Mouse (Mus musculus): ENCODE data around the gene Klrd1. TPM values are rescaled to one million over a fixed set of nuclear protein-coding genes. Genes with fewer than 3 reads are reported as not detected.

The Klrd1 gene
- 0.68 and 1.0 TPM in 2 replicates for polyA plus RNA-seq (2015; fragmentation: Nextera tagmentation; extraction: Ambion mirVana)

DNA sequence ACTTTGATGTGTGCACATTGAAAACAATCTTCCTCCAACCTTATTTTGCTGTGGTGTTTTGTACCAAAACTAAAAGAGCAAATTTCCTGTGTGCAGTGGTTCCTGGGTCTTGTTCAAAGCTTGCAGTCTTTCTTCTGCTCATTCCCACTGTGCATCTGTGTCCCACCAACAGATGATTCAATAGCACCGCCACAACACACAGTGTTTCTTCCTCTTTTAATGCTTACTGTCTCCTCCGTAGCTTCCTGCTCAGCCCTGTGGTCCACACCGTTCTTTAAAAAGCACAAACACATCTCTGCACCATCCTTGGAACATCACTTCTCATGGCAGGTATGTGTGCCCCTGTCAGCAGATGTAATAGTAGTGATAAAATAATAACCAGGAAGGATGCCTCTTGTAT lies at the start of gene Klrd1:
Gene Klrd1 (plus strand): TSS at position 275 of the 400 bp plus-strand sequence.
- no peak within 1 kb of the TSS for H3K27ac ChIP-seq (ENCODE audit: low read length)
- H3K9ac ChIP-seq (ENCODE audit: low read depth, low read length) = no peak within 1 kb of the TSS
- 16% methylated on average over 3 of the region's 3 CpGs for WGBS (ENCODE audit: insufficient replicate concordance)
- H3K4me2 ChIP-seq (ENCODE audit: low read depth, low read length) = no peak within 1 kb of the TSS
- H3K4me3 ChIP-seq (ENCODE audit: low read depth, low read length) = no peak within 1 kb of the TSS
- no peaks in the 10 kb centered on the region for H3K4me1 ChIP-seq (ENCODE audit: control insufficient read depth, low read depth, low read length)
- H3K27me3 ChIP-seq (ENCODE audit: control insufficient read depth, insufficient read depth, low read depth, low read length) = no peaks in the 10 kb centered on the region
- no peaks in the 10 kb centered on the region for H3K36me3 ChIP-seq (ENCODE audit: control insufficient read depth, insufficient read depth)
- ATAC-seq (ENCODE audit: low read depth) = no peak
- no peaks in the 10 kb centered on the region for H3K9me3 ChIP-seq (replicated peaks; ENCODE audit: control insufficient read depth, low read length)

DNA sequence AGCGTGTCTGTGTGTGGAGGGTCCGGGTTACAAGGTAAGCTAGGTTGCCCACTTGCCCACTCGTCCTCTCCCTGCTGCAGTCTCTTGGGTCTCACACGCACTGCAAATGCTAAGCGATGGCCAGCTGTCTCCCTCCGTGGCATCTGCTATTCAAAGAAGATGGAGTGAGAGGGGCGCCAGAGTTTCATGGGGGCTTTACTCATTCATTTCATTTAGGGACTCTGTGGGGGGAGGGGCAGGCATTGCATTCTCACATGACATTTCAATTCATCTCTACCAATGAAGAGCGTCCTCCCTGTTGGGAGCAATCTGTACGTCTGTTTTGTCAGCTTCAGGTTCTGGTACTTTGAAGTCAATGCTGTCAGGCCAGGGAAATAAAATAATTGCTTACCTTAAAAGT lies 49.7 kb upstream of the Klrd1 start:
- ATAC-seq (ENCODE audit: low read depth) = no peak
- WGBS (ENCODE audit: insufficient replicate concordance) = 83% methylated on average over 9 of the region's 9 CpGs
- Histone ChIP-seq H3K9me3 (replicated peaks; ENCODE audit: control insufficient read depth, low read length) (no peaks in the 10 kb centered on the region), H3K27ac (ENCODE audit: low read length) (no peak overlapping the region), H3K4me1 (ENCODE audit: control insufficient read depth, low read depth, low read length) (no peaks in the 10 kb centered on the region), H3K4me3 (ENCODE audit: low read depth, low read length) (no peak overlapping the region), H3K27me3 (ENCODE audit: control insufficient read depth, insufficient read depth, low read depth, low read length) (no peaks in the 10 kb centered on the region), H3K4me2 (ENCODE audit: low read depth, low read length) (no peak overlapping the region), H3K36me3 (ENCODE audit: control insufficient read depth, insufficient read depth) (peaks cover 24% of the 10 kb centered on the region), H3K9ac (ENCODE audit: low read depth, low read length) (no peak overlapping the region)

DNA sequence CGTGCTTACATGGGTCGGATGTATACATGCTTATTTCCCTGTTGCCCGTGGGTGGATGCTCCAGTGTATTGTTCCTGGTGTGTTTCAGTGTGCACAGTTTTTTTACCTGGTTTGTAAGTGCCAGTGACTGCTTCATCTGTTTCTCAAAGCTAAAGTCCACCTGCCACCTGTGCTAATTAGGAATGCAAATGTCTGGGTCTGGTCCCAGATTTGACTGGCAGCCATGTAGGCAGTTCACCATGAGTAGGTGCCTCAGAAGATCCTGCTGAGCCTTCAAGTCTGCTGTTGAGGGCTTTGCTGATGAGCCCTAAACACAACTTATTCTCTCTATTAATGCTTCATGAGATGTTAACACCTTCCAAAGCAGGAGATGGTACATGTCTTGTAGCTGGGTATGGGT lies 49.0 kb upstream of the Klrd1 start:
- peaks cover 24% of the 10 kb centered on the region for H3K36me3 ChIP-seq (ENCODE audit: control insufficient read depth, insufficient read depth)
- no peaks in the 10 kb centered on the region for H3K27me3 ChIP-seq (ENCODE audit: control insufficient read depth, insufficient read depth, low read depth, low read length)
- H3K4me1 ChIP-seq (ENCODE audit: control insufficient read depth, low read depth, low read length) = no peaks in the 10 kb centered on the region
- no peak overlapping the region for H3K27ac ChIP-seq (ENCODE audit: low read length)
- H3K4me2 ChIP-seq (ENCODE audit: low read depth, low read length) = no peak overlapping the region
- no peaks in the 10 kb centered on the region for H3K9me3 ChIP-seq (replicated peaks; ENCODE audit: control insufficient read depth, low read length)
- H3K4me3 ChIP-seq (ENCODE audit: low read depth, low read length) = no peak overlapping the region
- no peak overlapping the region for H3K9ac ChIP-seq (ENCODE audit: low read depth, low read length)
- no peak for ATAC-seq (ENCODE audit: low read depth)
- WGBS (ENCODE audit: insufficient replicate concordance) = 77% methylated on average over 3 of the region's 3 CpGs

DNA sequence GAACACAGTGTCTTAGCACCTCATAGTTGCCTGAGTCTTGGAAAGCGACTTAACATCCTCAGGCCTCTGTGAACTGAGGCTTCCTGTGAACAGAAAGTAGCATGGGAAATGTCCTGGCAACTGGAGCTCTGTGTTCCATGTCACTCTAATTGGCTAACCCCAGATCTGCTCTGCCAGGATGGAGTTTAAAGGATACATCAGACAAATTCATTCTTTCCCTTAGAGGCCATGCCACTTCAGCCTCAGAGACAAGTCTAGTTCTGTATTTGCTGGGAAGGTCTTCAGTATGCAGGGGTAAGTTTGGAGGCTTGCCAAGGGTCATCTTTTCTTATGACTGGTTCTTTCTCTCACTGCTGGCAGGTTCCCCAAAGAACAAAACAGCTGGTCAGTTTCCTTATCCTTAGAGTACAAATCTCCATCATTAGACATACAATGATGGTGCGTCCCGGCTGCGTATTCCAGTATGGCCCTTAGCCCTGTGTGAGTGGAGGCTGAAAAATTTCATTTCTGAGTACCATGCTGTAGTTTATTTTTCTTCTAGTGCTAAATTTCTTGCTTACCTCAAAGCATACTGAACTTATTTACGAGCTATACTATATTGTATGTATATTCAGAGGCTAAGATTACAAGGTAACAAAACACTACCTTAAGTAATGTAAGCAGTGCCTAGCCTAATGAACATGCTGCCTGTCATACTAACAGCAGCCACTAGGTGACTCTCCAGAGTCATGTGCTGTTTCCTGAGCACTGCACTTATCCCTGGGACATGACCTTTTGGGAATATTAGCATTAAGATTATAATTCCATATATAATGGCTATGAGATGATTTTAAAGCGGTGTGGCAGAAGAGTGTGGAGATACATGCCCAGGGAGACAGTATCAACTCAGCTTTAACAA lies 47.6 kb upstream of the Klrd1 start:
- Histone ChIP-seq H3K27me3 (ENCODE audit: control insufficient read depth, insufficient read depth, low read depth, low read length) (no peaks in the 10 kb centered on the region), H3K36me3 (ENCODE audit: control insufficient read depth, insufficient read depth) (peaks cover 18% of the 10 kb centered on the region), H3K27ac (ENCODE audit: low read length) (no peak overlapping the region), H3K4me1 (ENCODE audit: control insufficient read depth, low read depth, low read length) (no peaks in the 10 kb centered on the region), H3K9ac (ENCODE audit: low read depth, low read length) (no peak overlapping the region), H3K4me2 (ENCODE audit: low read depth, low read length) (no peak overlapping the region), H3K4me3 (ENCODE audit: low read depth, low read length) (no peak overlapping the region), H3K9me3 (replicated peaks; ENCODE audit: control insufficient read depth, low read length) (no peaks in the 10 kb centered on the region)
- 66% methylated on average over 6 of the region's 6 CpGs for WGBS (ENCODE audit: insufficient replicate concordance)
- peak; percentile 65 for ATAC-seq (ENCODE audit: low read depth)

DNA sequence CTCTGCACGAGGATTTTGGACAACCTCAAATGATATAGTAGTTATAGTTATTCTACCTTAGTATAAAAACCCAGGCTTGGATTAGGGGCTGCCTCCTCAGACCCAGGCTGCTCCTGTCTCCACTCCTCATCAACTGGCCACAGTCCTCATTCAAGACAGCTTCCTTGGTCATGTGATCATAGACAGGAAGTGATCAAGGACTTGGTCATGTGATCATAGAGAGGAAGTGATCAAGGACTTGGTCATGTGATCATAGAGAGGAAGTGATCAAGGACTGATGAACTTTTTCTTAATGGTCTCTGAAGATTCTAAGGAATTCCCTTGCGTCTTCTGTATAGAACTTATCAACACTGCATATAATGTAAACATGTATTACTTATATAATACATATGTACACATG lies 44.3 kb upstream of the Klrd1 start:
- WGBS (ENCODE audit: insufficient replicate concordance) = 65% methylated on average over 2 of the region's 2 CpGs
- no peak for ATAC-seq (ENCODE audit: low read depth)
- H3K4me2 ChIP-seq (ENCODE audit: low read depth, low read length) = no peak overlapping the region
- no peaks in the 10 kb centered on the region for H3K36me3 ChIP-seq (ENCODE audit: control insufficient read depth, insufficient read depth)
- H3K4me3 ChIP-seq (ENCODE audit: low read depth, low read length) = no peak overlapping the region
- H3K27me3 ChIP-seq (ENCODE audit: control insufficient read depth, insufficient read depth, low read depth, low read length) = no peaks in the 10 kb centered on the region
- H3K9ac ChIP-seq (ENCODE audit: low read depth, low read length) = no peak overlapping the region
- H3K9me3 ChIP-seq (replicated peaks; ENCODE audit: control insufficient read depth, low read length) = no peaks in the 10 kb centered on the region
- H3K4me1 ChIP-seq (ENCODE audit: control insufficient read depth, low read depth, low read length) = no peaks in the 10 kb centered on the region
- no peak overlapping the region for H3K27ac ChIP-seq (ENCODE audit: low read length)

DNA sequence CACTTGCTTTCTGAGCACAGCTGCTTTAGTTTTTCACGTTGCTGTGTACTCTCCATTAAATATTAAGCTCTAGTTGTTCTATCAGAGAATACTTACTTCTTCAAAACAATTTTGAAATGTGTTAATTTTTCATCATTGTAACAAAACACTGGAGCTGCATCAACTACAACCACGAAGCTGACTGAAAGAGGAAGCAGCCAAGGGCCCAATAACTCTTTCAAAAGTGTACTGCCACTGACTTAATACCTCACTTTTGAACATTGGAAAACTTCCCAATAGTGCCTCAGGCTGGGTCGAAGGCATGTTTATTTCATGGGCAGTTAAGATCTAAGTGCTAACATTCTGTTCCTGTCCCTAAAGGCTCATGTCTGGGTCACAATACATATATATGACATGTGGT lies 43.6 kb upstream of the Klrd1 start:
- Histone ChIP-seq H3K36me3 (ENCODE audit: control insufficient read depth, insufficient read depth) (no peaks in the 10 kb centered on the region), H3K9me3 (replicated peaks; ENCODE audit: control insufficient read depth, low read length) (no peaks in the 10 kb centered on the region), H3K9ac (ENCODE audit: low read depth, low read length) (no peak overlapping the region), H3K4me1 (ENCODE audit: control insufficient read depth, low read depth, low read length) (no peaks in the 10 kb centered on the region), H3K4me3 (ENCODE audit: low read depth, low read length) (no peak overlapping the region), H3K4me2 (ENCODE audit: low read depth, low read length) (no peak overlapping the region), H3K27me3 (ENCODE audit: control insufficient read depth, insufficient read depth, low read depth, low read length) (no peaks in the 10 kb centered on the region), H3K27ac (ENCODE audit: low read length) (no peak overlapping the region)
- WGBS (ENCODE audit: insufficient replicate concordance) = 24% methylated on average over 3 of the region's 3 CpGs
- ATAC-seq (ENCODE audit: low read depth) = no peak

DNA sequence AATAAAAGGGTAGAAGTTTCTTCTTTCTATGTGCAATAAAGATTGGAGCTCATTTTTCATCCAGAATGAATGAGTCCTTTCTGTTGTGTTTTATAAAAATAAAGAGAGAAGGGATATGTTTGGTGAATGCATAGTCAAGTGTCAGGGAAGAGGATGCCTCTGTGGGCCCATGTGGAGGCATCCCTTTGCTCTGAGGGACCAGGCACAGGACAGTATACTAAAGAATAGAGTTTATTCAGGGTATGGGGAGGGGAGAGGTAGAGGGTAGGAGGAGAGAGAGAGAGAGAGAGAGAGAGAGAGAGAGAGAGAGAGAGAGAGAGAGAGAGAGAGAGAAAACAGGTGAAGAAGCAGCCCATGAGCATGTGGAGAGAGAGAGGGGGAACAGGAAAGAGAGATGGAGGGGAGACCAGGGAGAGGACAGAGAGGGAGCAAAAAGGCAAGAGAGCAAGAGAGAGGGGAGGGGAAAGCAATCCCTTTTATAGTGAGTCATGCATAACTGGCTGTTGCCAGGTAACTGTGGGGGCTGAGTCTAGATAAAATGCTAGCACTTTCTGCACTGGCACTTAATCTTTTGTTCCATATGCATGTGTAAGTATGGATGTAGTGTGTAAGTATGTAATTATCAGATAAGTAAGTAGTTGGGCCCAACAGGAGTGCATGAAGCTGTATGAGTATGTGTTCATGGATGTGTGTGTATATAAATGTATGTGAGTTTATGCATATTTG lies 34.1 kb upstream of the Klrd1 start:
- Histone ChIP-seq H3K4me3 (ENCODE audit: low read depth, low read length) (no peak overlapping the region), H3K4me2 (ENCODE audit: low read depth, low read length) (no peak overlapping the region), H3K9ac (ENCODE audit: low read depth, low read length) (no peak overlapping the region), H3K27ac (ENCODE audit: low read length) (no peak overlapping the region), H3K27me3 (ENCODE audit: control insufficient read depth, insufficient read depth, low read depth, low read length) (no peaks in the 10 kb centered on the region), H3K4me1 (ENCODE audit: control insufficient read depth, low read depth, low read length) (peaks cover 9% of the 10 kb centered on the region; the same call in 1 of the 2 replicates), H3K36me3 (ENCODE audit: control insufficient read depth, insufficient read depth) (no peaks in the 10 kb centered on the region), H3K9me3 (replicated peaks; ENCODE audit: control insufficient read depth, low read length) (no peaks in the 10 kb centered on the region)
- ATAC-seq (ENCODE audit: low read depth) = peak; percentile 82

DNA sequence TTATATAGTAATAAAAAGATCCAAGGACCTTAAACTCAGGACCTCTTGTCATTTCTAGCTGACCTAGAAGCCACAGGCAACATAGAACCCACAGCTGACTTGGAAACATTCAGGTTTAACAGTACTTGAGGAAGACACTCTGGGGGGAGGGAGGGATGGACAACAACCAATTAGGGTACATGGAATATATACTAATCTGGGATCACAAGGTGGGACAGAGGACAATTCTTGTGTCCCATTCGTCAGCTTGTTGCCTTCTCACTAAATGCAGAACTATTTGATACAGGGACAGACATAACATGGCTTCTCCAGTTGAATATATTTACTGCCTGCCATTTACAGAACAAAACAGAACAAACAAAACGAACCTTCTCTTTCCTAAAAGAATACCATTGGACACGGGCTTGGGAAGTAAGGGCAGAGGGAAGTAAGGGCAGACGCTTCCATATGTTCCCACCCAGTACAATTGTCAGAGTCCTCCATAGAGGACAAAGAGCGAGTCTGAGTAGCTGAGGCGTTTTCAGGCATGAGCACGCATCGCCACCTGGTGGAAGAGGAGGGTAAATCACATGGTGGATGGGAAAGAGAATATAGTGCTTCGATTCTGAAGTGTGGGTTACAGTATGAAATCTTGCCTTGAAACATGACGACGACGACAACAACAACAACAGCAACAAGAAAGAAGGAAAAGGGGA lies 32.5 kb upstream of the Klrd1 start:
- Histone ChIP-seq H3K9ac (ENCODE audit: low read depth, low read length) (no peak overlapping the region), H3K9me3 (replicated peaks; ENCODE audit: control insufficient read depth, low read length) (no peaks in the 10 kb centered on the region), H3K27ac (ENCODE audit: low read length) (no peak overlapping the region), H3K36me3 (ENCODE audit: control insufficient read depth, insufficient read depth) (no peaks in the 10 kb centered on the region), H3K4me3 (ENCODE audit: low read depth, low read length) (no peak overlapping the region), H3K4me2 (ENCODE audit: low read depth, low read length) (no peak overlapping the region), H3K27me3 (ENCODE audit: control insufficient read depth, insufficient read depth, low read depth, low read length) (no peaks in the 10 kb centered on the region), H3K4me1 (ENCODE audit: control insufficient read depth, low read depth, low read length) (peaks cover 9% of the 10 kb centered on the region; the same call in 1 of the 2 replicates)
- peak; percentile 57 for ATAC-seq (ENCODE audit: low read depth)
- 8% methylated on average over 12 of the region's 12 CpGs for WGBS (ENCODE audit: insufficient replicate concordance)

Measured in liver, embryonic 16.5 days (tissue).